Mouse (Mus musculus): ENCODE measurements around the gene Heg1. TPM values are rescaled to one million over a fixed set of nuclear protein-coding genes. Genes with fewer than 3 reads are reported as not detected.
A peak's percentile ranks its signal among the peaks of the same experiment; 100 is the strongest.

Gene Heg1
- polyA plus RNA-seq, 1 experiment from 2014 or later = 16.1 TPM

DNA sequence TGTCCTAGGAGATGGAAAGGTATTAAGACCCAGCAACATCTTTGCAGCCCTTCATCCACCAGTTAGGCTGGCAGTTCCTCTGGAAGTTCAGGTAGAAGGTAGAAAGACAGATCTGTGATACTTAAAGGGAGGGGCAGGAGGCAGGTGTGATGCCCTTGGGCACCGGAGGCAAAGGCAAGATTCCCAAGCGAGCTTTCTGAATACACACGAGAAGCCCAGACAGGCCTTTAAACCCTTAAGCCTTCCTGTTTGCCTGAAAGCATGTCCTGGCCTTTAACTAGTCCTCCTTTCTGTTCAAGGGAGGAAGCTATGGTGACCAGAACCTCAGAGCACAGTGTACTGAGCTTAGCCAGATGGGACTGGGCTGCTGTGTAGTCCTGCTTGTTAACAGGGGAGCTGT lies 1.5 kb upstream of the Heg1 start:
- no peaks in the 10 kb centered on the region for H3K9me3 ChIP-seq (replicated peaks; ENCODE audit: control insufficient read depth, low read length)
- no peak for ATAC-seq (ENCODE audit: insufficient read depth, low FRiP score)
- H3K36me3 ChIP-seq (ENCODE audit: control insufficient read depth, insufficient read depth, low read length) = no peaks in the 10 kb centered on the region
- 70% methylated on average over 3 of the region's 3 CpGs for WGBS
- no peak overlapping the region for H3K4me2 ChIP-seq (ENCODE audit: low read depth, low read length)
- H3K27me3 ChIP-seq (ENCODE audit: control insufficient read depth, insufficient read depth, low read length) = no peaks in the 10 kb centered on the region
- H3K4me1 ChIP-seq (ENCODE audit: control insufficient read depth, insufficient read depth, low read length) = peaks cover 25% of the 10 kb centered on the region
- no peak overlapping the region for H3K27ac ChIP-seq (ENCODE audit: low read length)
- H3K4me3 ChIP-seq (replicated peaks; ENCODE audit: low read length) = no peak overlapping the region
- no peak overlapping the region for H3K9ac ChIP-seq (ENCODE audit: low read length)

DNA sequence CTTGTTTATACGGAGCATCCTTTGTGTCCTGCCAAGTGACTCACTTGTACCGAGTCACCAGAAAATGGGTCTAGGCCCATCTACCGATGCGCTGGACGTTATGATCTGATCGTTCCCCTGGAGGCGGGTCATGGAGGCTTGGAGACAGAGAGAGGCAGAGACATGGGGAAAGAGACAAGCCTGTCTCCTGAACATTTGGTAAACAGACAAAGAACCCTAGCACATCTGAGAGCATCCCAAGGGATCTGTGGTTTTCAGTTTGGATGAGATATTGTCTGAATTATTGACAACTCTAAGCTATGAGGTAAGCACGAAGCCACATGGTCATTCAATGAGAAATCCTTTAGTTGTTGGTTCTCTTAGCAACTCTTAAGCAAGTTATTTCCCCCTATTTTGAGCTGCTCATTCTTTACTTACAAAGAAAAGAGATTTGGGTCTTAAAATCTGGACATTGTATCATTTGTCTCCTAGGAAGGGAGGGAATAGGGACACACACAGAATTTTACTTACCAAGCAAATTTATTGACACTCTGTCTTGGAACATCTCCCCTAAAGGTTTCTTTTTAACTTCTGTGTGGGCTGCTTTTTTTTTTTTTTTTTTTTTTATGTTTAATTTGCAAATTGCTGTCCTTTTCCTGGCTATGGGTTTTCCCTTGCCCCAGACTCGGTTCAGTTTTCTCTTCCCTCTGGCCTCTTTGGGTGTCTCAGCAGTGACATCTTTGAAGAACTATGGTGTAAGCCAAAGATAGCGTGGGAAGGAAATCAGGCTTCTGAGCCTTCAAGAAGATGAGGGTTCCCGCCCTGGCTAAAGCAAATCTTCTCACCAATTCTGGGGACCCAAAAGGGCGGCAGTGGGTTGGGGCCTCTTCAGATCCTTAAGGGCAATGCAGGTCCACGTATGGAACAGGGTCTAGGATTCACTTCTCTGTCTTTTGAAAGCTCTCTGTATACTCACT lies 686 bp upstream of the Heg1 start:
- Histone ChIP-seq H3K27me3 (ENCODE audit: control insufficient read depth, insufficient read depth, low read length) (no peaks in the 10 kb centered on the region), H3K9ac (ENCODE audit: low read length) (peak overlapping the region; percentile 84), H3K4me2 (ENCODE audit: low read depth, low read length) (peak overlapping the region; percentile 90), H3K27ac (ENCODE audit: low read length) (peak overlapping the region; percentile 76), H3K36me3 (ENCODE audit: control insufficient read depth, insufficient read depth, low read length) (no peaks in the 10 kb centered on the region), H3K4me1 (ENCODE audit: control insufficient read depth, insufficient read depth, low read length) (peaks cover 32% of the 10 kb centered on the region), H3K9me3 (replicated peaks; ENCODE audit: control insufficient read depth, low read length) (no peaks in the 10 kb centered on the region), H3K4me3 (replicated peaks; ENCODE audit: low read length) (peak overlapping the region; percentile 68)
- WGBS = 64% methylated on average over 13 of the region's 13 CpGs
- ATAC-seq (ENCODE audit: insufficient read depth, low FRiP score) = no peak

DNA sequence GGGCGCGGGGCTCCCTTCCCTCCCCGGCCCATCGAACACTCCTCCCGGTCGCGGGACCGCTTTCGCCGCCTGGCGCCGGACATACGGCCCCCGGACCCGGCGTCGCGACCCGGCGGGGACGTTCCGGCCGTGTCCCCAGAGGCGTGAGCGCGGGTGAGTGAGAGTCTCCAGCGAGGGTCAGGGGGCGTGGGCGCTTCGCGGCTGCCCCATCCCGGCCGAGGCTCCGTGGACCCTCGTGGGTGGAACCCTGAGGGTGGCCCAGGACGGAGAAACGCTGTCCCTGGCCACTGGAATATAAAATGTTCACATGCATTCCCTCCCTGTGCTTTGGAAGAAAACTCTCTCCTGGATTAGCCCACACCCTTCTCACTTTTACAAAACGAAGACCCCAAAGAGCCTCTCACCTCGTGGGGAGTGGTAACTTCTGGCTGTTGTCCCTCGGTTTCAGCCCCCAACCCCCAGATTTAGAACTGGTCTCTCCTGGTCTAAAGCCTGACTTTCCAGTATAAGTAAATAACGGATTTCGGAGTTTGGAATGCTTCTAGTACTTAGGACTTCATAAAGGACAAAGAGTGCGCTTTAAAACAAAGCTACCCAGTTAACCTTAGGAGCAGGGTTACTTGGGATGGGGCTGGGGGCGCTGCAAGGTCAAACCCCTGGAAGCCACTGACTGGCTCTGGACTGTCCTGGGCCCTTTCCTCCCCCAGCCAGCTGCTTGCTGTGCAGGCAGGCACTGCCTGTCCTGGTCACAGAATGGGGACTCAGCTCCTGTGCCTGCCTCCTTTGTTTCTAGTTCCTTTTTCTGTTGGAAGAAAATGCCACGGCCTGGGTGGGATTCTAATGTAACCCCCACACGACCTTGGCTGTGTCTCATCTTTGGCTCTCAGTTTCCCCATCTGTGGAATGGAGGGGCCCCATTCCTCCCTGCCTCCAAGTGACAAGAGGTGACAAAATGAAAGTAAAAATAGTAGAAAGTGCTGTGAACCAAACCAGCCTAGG lies 832 bp downstream of the Heg1 start:
- WGBS = 2% methylated on average over 46 of the region's 46 CpGs
- Histone ChIP-seq H3K27ac (ENCODE audit: low read length) (peak overlapping the region; percentile 76), H3K27me3 (ENCODE audit: control insufficient read depth, insufficient read depth, low read length) (no peaks in the 10 kb centered on the region), H3K9ac (ENCODE audit: low read length) (peak overlapping the region; percentile 84), H3K4me1 (ENCODE audit: control insufficient read depth, insufficient read depth, low read length) (peaks cover 34% of the 10 kb centered on the region), H3K4me3 (replicated peaks; ENCODE audit: low read length) (peak overlapping the region; percentile 68), H3K4me2 (ENCODE audit: low read depth, low read length) (peak overlapping the region; percentile 90), H3K36me3 (ENCODE audit: control insufficient read depth, insufficient read depth, low read length) (no peaks in the 10 kb centered on the region), H3K9me3 (replicated peaks; ENCODE audit: control insufficient read depth, low read length) (no peaks in the 10 kb centered on the region)
- peak; percentile 18 for ATAC-seq (ENCODE audit: insufficient read depth, low FRiP score)

DNA sequence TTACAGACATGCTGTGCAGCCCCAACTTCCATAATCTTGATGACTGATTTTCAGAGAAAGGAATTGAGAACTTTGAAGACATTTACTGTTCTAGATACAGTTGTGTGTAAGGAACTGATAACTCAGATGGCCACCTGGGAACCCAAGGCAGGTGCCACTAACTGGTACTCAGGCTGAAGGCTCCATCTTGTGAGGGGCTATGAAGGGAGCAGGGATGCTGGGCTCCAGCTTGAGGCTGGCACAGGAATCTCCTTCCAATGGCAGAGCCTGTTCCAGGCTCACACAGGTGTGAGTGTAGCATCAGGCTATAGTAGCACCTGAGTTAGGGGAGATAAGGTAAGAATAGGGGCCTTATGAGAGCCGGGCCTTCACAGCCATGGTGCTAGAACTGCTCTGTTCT lies 1.9 kb downstream of the Heg1 start:
- Histone ChIP-seq H3K27ac (ENCODE audit: low read length) (no peak overlapping the region), H3K27me3 (ENCODE audit: control insufficient read depth, insufficient read depth, low read length) (no peaks in the 10 kb centered on the region), H3K9me3 (replicated peaks; ENCODE audit: control insufficient read depth, low read length) (no peaks in the 10 kb centered on the region), H3K9ac (ENCODE audit: low read length) (peak overlapping the region; percentile 84), H3K4me2 (ENCODE audit: low read depth, low read length) (peak overlapping the region; percentile 90), H3K36me3 (ENCODE audit: control insufficient read depth, insufficient read depth, low read length) (no peaks in the 10 kb centered on the region), H3K4me1 (ENCODE audit: control insufficient read depth, insufficient read depth, low read length) (peaks cover 35% of the 10 kb centered on the region), H3K4me3 (replicated peaks; ENCODE audit: low read length) (peak overlapping the region; percentile 68)
- ATAC-seq (ENCODE audit: insufficient read depth, low FRiP score) = no peak
- 52% methylated on average over 1 of the region's 1 CpGs for WGBS

DNA sequence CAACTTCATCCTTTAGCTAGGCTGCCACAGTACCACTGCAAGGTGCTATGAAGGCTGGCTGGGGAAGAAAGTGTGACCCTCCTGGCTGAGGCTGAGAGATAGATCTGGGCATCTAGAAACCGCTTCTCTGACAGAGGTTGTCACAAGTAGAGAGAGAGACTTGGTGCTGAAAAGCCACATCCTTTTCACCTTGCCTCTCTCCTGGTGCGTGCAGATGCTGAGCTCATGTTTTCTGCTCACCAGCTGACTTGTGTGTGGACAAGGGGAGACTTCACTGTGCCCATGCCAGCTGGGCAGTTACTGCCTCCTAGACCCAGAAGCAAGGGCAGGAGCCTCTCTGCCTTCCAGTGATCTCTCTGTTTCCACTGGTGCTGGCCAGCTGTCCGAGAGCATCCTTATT lies 3.6 kb downstream of the Heg1 start:
- WGBS = 73% methylated on average over 3 of the region's 3 CpGs
- Histone ChIP-seq H3K27me3 (ENCODE audit: control insufficient read depth, insufficient read depth, low read length) (no peaks in the 10 kb centered on the region), H3K27ac (ENCODE audit: low read length) (no peak overlapping the region), H3K9ac (ENCODE audit: low read length) (no peak overlapping the region; the same call in 1 of the 2 replicates), H3K36me3 (ENCODE audit: control insufficient read depth, insufficient read depth, low read length) (no peaks in the 10 kb centered on the region), H3K4me1 (ENCODE audit: control insufficient read depth, insufficient read depth, low read length) (peaks cover 35% of the 10 kb centered on the region), H3K9me3 (replicated peaks; ENCODE audit: control insufficient read depth, low read length) (no peaks in the 10 kb centered on the region), H3K4me3 (replicated peaks; ENCODE audit: low read length) (peak overlapping the region; percentile 68; the same call in 1 of the 2 replicates), H3K4me2 (ENCODE audit: low read depth, low read length) (peak overlapping the region; percentile 90)
- ATAC-seq (ENCODE audit: insufficient read depth, low FRiP score) = no peak

DNA sequence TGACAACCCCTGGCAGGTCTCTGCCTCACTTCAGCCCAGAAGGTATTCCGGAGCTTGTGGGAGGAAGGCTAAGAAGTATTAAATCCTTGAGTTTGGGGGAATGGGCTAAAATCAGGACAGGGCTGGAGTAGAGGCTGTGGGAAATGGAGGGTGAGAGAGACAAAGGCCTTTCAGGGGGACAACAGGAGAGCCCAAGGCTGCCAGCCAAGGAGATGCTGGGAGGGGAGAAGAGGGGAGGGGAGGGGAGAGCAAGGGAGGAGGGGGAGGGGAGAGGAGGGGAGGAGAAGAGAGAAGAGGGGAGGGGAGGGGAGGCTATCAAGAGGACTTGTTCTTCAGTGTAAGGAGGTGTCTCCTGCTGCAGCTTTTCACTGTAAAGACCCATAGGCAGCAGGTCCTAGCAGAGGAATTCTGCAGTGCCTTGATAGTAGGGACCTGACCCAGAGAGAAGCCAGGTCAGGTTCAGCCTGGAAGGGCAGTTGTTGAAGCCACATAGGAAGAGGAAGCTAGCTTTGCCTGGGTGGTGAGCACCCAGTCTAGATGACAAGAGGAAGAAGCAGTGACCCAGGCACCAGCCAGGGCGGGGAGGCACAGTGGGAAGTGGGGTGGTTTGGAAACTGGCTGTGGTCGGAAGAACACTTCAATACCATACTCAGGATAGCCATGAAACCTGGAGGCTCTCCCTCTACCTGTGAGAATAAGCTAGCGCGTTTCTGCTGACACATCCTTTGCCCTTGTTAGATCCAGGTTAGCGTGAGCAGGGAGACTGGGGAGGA lies 7.0 kb downstream of the Heg1 start:
- ATAC-seq (ENCODE audit: insufficient read depth, low FRiP score) = no peak
- 76% methylated on average over 6 of the region's 6 CpGs for WGBS
- H3K4me3 ChIP-seq (replicated peaks; ENCODE audit: low read length) = no peak overlapping the region

DNA sequence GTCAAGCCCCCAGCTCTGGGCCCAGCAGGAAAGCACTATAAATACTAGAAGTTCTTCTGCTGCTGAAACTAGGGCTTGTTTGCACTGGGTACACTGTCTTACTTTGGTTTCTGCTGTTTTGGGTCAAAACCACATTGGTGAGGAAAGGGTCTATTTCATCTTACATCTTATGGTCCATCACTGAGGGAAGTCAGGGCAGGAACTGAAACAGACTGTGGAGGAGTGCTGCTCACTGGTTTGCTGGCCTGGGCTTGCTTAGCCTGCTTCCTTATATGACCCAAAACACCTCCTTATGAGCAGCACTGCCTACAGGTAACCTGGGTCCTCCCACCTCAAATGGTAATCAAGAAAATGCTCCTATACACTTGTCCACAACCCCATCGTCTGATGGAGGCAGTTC lies 9.4 kb downstream of the Heg1 start:
- H3K36me3 ChIP-seq (ENCODE audit: control insufficient read depth, insufficient read depth, low read length) = no peaks in the 10 kb centered on the region

More for the DNA sequence above, 7.0 kb downstream of the Heg1 start:
- no peaks in the 10 kb centered on the region for H3K36me3 ChIP-seq (ENCODE audit: control insufficient read depth, insufficient read depth, low read length)
- H3K9me3 ChIP-seq (replicated peaks; ENCODE audit: control insufficient read depth, low read length) = no peaks in the 10 kb centered on the region
- no peaks in the 10 kb centered on the region for H3K27me3 ChIP-seq (ENCODE audit: control insufficient read depth, insufficient read depth, low read length)
- no peak overlapping the region for H3K9ac ChIP-seq (ENCODE audit: low read length)
- H3K4me2 ChIP-seq (ENCODE audit: low read depth, low read length) = no peak overlapping the region
- no peak overlapping the region for H3K27ac ChIP-seq (ENCODE audit: low read length)
- peaks cover 25% of the 10 kb centered on the region for H3K4me1 ChIP-seq (ENCODE audit: control insufficient read depth, insufficient read depth, low read length)

DNA sequence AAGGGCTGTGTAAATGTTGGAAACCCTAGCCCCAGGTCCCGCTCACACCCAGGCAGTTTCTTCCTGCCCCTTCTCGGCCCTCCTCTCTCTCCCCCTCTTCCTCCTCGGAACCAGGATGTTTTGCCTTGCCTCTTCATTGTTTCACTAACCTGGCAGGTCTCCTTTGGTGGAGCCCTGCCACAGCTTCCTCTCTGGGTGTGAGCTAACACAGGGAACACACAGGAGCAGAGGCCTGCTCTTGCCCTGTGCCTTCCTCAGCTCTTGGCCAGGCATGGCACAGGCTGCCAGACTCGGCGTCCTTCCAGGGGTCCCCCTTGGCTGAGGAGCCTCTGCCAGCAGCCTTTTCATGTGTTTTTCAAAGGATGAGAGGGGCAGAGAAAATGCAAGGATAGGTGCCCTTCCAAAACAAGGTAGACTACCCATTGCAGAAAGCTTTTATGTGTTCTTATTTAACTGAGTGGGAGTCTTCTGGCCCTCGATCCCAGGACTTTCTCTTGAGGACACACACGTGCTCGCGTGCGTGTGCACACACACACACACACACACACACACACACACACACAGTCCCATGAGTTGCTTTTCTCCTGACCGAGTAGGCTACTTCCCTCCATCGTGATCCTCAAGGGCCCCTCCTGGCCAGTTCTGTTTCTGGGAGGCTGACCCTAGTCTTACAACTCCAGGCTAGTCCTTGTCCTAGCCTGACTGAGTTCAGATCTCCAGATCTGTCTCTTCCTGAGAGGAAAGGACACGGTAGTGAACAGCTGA lies 12.8 kb downstream of the Heg1 start:
- Histone ChIP-seq H3K9ac (ENCODE audit: low read length) (peak overlapping the region; percentile 40; the same call in 1 of the 2 replicates), H3K27me3 (ENCODE audit: control insufficient read depth, insufficient read depth, low read length) (no peaks in the 10 kb centered on the region), H3K27ac (ENCODE audit: low read length) (peak overlapping the region; percentile 56), H3K9me3 (replicated peaks; ENCODE audit: control insufficient read depth, low read length) (no peaks in the 10 kb centered on the region), H3K36me3 (ENCODE audit: control insufficient read depth, insufficient read depth, low read length) (no peaks in the 10 kb centered on the region), H3K4me1 (ENCODE audit: control insufficient read depth, insufficient read depth, low read length) (peaks cover 30% of the 10 kb centered on the region), H3K4me3 (replicated peaks; ENCODE audit: low read length) (no peak overlapping the region), H3K4me2 (ENCODE audit: low read depth, low read length) (no peak overlapping the region)
- ATAC-seq (ENCODE audit: insufficient read depth, low FRiP score) = 0 out of 2 replicates have a peak, but pooled peaks have one; percentile 50
- WGBS = 63% methylated on average over 13 of the region's 13 CpGs

More for the DNA sequence above, 9.4 kb downstream of the Heg1 start:
- Histone ChIP-seq H3K4me1 (ENCODE audit: control insufficient read depth, insufficient read depth, low read length) (peaks cover 29% of the 10 kb centered on the region), H3K9me3 (replicated peaks; ENCODE audit: control insufficient read depth, low read length) (no peaks in the 10 kb centered on the region), H3K9ac (ENCODE audit: low read length) (no peak overlapping the region), H3K27me3 (ENCODE audit: control insufficient read depth, insufficient read depth, low read length) (no peaks in the 10 kb centered on the region), H3K27ac (ENCODE audit: low read length) (no peak overlapping the region), H3K4me3 (replicated peaks; ENCODE audit: low read length) (no peak overlapping the region), H3K4me2 (ENCODE audit: low read depth, low read length) (no peak overlapping the region)
- 89% methylated on average over 1 of the region's 1 CpGs for WGBS
- ATAC-seq (ENCODE audit: insufficient read depth, low FRiP score) = no peak

Measured in stomach, embryonic 16.5 days (tissue).